Mouse (Mus musculus) gastrocnemius, adult 18-20 months (tissue): Measurements from ENCODE around the gene Rabgef1. TPM values are rescaled to one million over a fixed set of nuclear protein-coding genes. Genes with fewer than 3 reads are reported as not detected.

Experiments
- DNase-seq: peaks from one replicate; pipeline ENCODE4 v3.0.0; 2021; ENCODE audit warnings: low spot score
- total RNA-seq, 2 experiments: library from RNA; stranded (reverse); gene quantifications; 2 replicates each; pipeline ENCODE4 v1.2.3; 2021

The Rabgef1 gene
- total RNA-seq, 2 experiments from 2014 or later = 91.2 to 116 TPM

DNA sequence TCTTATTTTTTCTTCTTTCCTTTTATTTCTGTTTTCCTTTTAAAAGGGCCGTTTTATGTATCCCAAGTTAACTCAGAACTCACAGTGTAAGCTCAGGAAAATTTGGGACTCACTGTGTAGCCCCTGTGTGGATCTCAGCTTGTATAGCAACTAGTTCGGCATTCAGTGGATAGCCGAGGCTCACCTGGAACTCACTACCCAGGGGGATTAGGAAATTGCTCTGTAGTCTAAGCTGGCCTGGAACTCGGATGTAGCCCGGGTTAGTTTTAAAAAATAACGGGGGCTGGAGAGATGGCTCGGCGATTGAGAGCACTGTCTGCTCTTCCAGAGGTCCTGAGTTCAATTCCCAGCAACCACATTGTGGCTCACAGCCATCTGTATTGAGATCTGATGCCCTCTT is 85.7 kb downstream of the Rabgef1 start:
- DNase-seq = no peak

DNA sequence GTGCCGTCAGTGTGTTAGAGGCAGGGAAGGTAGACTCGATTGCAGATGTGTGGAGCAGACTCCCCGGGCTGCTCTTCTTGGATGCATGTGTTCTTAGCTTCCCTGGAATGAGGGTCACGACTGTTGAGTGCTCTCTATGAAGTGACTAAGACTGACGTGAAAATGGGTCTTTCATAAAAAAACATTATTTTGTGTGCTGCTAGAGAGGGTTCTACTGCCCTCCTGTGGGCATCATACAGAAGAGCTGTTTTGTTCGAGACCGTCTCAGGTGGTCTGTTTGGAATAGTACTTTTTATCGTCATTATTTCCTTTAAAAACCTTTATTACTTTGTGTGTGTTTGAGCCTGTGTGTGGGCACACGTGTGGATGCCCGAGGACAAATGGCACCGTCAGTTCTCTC is 91.9 kb downstream of the Rabgef1 start:
- DNase-seq = no peak

Other genes starting within 250 kb of the Rabgef1 start
- 10 to 100 TPM; 21.5 to 21.9 TPM for gene Vkorc1l1, start 229.8 kb upstream of the Rabgef1 start, total RNA-seq
- 1 to 10 TPM; 7.4 to 8.1 TPM for gene Gusb, start 168.7 kb upstream of the Rabgef1 start, total RNA-seq
- gene Asl, start 142.6 kb upstream of the Rabgef1 start, total RNA-seq = 10 to 100 TPM in 1 of 2 experiments, 1 to 10 TPM in 1; 8.8 to 12.4 TPM
- gene Crcp, start 142.5 kb upstream of the Rabgef1 start, total RNA-seq = 10 to 100 TPM; 19.3 to 20.3 TPM
- gene Tpst1, start 98.5 kb upstream of the Rabgef1 start, total RNA-seq = 1 to 10 TPM; 3.3 to 4.1 TPM
- 1 to 10 TPM; 2.6 to 3.6 TPM for gene Kctd7, start 26.9 kb upstream of the Rabgef1 start, total RNA-seq
- gene Tmem248, start 45.3 kb downstream of the Rabgef1 start, total RNA-seq = 10 to 100 TPM; 43.4 to 44.3 TPM
- gene Sbds, start 83.7 kb downstream of the Rabgef1 start, total RNA-seq = 10 to 100 TPM; 30.3 to 37.7 TPM
- gene Tyw1, start 83.8 kb downstream of the Rabgef1 start, total RNA-seq = 10 to 100 TPM in 1 of 2 experiments, 1 to 10 TPM in 1; 10.0 to 11.1 TPM
- gene Caln1, start 197.7 kb downstream of the Rabgef1 start, total RNA-seq = not detected
- gene A330070K13Rik, start 212.8 kb downstream of the Rabgef1 start, total RNA-seq = not detected